Mouse (Mus musculus): Measurements from ENCODE around the gene Plekhg5.

The Plekhg5 gene

GRCm38 (mm10) chr4:152143632-152144031 lies 71.3 kb downstream of the Plekhg5 start:
- intact Hi-C loops (cut with DNase I): no loop called here

GRCm38 (mm10) chr4:152145473-152145872 lies 73.2 kb downstream of the Plekhg5 start:
- intact Hi-C loops (cut with DNase I): no loop called here

- intact Hi-C loops (cut with DNase I): no loop called here
These were observed 73.9 kb downstream of the Plekhg5 start for GRCm38 (mm10) chr4:152146033-152146827.

DNA sequence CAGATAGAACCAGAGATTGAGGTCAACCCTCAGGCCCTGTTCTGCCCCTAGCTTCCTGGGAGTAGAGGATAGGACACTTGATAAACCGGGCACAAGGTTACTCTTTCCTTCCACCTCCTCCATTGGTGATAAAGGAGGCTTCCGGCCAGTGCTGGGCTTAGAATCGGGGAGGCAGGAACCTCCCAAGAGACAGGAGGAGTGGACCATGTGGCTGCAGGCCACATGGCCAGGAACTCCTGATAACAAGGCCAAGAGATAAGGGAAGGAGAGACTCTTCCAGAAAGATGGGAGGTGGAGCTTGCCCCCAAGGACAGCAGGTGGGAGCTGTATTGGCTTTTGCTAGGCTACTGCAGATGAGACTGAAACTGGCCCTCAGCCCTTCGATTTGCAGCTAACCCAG lies 78.2 kb downstream of the Plekhg5 start:
- intact Hi-C loops (cut with DNase I): no loop called here

DNA sequence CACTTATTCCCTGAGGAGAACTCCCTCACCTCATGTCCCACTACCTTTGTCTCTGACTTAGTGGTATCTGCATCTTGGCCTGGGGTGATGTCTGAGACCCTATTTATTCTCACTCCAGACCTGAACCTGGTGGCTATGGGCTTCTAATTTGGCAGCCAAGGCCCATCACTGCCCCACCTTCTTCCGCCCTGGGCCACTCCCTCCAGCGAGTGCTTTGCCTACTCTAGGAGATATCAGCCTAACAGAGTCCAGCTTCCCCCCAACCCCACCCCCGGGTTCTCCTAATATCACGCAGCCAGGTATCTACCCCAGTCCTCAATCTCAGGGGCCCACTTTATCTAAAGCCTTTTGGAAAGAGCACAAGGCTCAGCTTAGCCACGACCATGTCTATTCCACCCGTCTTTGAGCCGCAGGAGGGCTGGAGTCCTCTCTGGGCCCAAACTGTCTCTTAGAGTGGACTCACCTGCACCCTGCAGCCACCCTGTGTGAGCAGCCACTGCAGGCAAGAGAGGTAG lies 79.2 kb downstream of the Plekhg5 start:
- intact Hi-C loops (cut with DNase I): no loop called here

DNA sequence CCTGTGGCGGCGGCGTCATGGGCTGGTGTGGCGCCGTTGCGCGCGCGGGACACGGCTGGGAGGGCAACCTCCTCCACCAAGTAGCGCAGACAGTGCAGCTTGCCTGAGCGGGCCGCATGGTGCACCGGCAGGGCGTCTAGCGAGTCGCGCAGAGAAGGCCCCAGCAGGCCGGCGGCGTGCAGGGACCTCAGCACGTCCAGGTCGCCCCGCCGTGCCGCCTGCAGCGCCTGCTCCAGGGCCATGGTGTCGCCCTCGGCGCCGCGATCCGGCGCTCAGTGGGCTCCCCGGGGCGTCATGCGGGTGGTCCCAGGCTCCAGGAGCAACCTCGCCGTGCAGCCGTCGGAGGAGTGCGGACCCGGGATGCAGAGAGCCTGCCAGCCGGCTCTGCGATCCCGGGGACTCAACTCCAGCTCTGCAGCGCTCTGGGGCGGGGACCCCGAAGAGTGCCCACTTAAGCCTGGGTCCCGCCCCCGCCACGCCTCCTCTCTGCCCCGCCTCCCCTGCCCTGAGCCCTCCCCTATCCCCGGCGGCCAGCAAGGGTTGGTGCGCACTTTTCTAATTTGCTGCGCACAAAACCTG lies 79.8 kb downstream of the Plekhg5 start, which contains the start of gene Espn:
TSS of gene Espn (minus strand) at position 406 of the 579 bp plus-strand sequence.
- intact Hi-C loops (cut with DNase I): no loop called here

DNA sequence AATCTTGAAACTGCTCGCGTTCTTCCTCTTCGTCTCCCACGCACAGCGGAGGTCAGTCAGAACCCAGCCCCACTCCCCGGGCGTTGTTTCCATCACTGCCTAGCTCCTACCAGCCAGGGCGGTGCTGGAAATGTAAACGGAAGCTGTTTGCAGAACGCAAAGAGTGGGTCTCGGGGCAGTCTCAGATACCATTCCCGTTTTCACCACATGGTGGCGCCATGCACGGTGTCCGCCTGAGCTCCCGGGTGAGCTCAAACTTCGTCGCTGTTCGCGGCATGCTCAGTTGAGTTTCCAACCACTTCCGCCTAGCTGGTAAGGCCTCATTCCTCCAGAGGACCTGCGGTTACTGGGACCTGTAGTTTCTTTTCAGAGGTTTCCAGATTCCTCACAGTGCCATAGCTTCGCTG lies 81.5 kb downstream of the Plekhg5 start:
- intact Hi-C loops (cut with DNase I): no loop called here

GRCm38 (mm10) chr4:152155019-152155418 lies 82.7 kb downstream of the Plekhg5 start:
- intact Hi-C loops (cut with DNase I): no loop called here

GRCm38 (mm10) chr4:152157779-152158584 lies 85.7 kb downstream of the Plekhg5 start:
- intact Hi-C loops (cut with DNase I): no loop called here

GRCm38 (mm10) chr4:152158585-152159284 lies 86.4 kb downstream of the Plekhg5 start, which contains the start of gene Hes2:
Hes2 (plus strand) TSS chr4:152158867.
- intact Hi-C loops (cut with DNase I): no loop called here

- intact Hi-C loops (cut with DNase I): no loop called here
These were observed 87.0 kb downstream of the Plekhg5 start for GRCm38 (mm10) chr4:152159285-152159678.

DNA sequence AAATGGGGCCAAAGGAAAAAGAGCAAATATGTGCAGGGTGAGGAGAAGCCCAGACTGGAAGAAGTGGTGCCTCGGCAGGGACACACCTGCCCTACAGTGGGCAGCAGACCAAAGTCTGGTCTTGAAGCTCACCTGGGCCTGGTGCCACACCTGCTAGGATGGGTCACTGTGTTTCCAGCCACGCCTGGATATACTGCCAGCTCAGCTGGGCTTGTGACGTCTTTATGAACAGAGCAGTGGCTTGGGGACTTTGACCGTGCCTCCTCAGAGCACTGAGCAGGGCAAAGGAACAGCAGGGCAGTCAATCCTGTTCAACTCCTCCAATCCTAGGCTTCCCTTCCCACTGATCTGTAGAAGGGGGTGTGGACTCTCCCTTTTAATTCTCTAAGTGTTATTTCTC lies 88.5 kb downstream of the Plekhg5 start:
- intact Hi-C loops (cut with DNase I): no loop called here

DNA sequence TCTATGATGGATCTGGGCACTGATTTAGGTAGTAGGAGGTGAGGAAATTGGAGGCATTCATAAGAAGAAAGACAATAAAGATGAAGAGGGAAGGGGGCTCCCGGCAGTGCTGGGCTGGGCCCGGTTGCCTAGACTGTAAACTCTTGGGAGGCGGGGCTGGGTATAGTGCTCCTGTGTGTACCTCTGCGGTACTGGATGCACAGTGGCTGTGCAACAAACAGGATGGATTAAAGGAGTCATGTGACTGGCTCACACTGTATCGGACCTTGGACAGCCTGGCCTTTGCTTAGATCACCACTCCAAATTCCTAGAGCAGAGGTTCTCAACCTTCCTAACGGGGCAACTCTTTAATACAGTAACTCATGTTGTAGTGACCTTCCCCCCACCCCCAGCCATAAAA lies 89.3 kb downstream of the Plekhg5 start:
- intact Hi-C loops (cut with DNase I): no loop called here

GRCm38 (mm10) chr4:152162748-152163147 lies 90.5 kb downstream of the Plekhg5 start:
- intact Hi-C loops (cut with DNase I): no loop called here

Data from adrenal gland (tissue).